Mouse (Mus musculus): ENCODE measurements around the gene Tcf21.

GRCm38 (mm10) chr10:22813317-22813960 is 6.5 kb downstream of the Tcf21 start:
- TF ChIP-seq EP300 (IDR thresholded peaks at IDR 0.05) (no peak), CTCF (IDR thresholded peaks at IDR 0.05) (peak; percentile 11)
